8 mouse cellular contexts compared by ENCODE assay signal in genomic region chr6:47830104-47831078, GRCm38 (mm10). TPM values are rescaled to one million over a fixed set of nuclear protein-coding genes. Genes with fewer than 3 reads are reported as not detected.
A peak's percentile ranks its signal among the peaks of the same experiment; 100 is the strongest.
DNase-seq lines count a peak whose midpoint lies in the region; ATAC-seq and TF ChIP-seq lines count a peak whose summit lies in the region.

Gene Zfp786 (minus strand): TSS chr6:47830867.

- WGBS in cerebellum, adult 2 months = under 1% methylated on average over 64 of the region's 64 CpGs
- WGBS in lung, embryonic 15.5 days = 2% methylated on average over 64 of the region's 64 CpGs
- WGBS in olfactory bulb, adult 2 months = 2% methylated on average over 64 of the region's 64 CpGs

- peak within 1 kb of the TSS; percentile 91 for H3K9ac ChIP-seq in lung, embryonic 15.5 days

- peak within 1 kb of the TSS; percentile 66 for H3K4me2 ChIP-seq in lung, embryonic 15.5 days

- H3K36me3 ChIP-seq in G1E (replicated peaks) = peaks cover 2% of the 10 kb centered on the region
- H3K36me3 ChIP-seq in lung, embryonic 15.5 days = no peaks in the 10 kb centered on the region

- H3K27ac ChIP-seq in cerebellum, adult 2 months (ENCODE audit: insufficient read depth, low read length) = peak within 1 kb of the TSS; percentile 77
- H3K27ac ChIP-seq in lung, embryonic 15.5 days = peak within 1 kb of the TSS; percentile 70
- H3K27ac ChIP-seq in olfactory bulb, adult 2 months (ENCODE audit: insufficient read depth, low read depth, low read length) = peak within 1 kb of the TSS; percentile 34; the same call in 1 of the 2 replicates

- DNase-seq in G1E (ENCODE audit: low spot score) = peak; percentile 78
- peak; percentile 96 to 97 for DNase-seq in cerebellum, adult 2 months
- DNase-seq in forelimb bud, embryonic 11.5 days (ENCODE audit: low read depth, low spot score) = peak; percentile 90
- DNase-seq in layer of hippocampus, adult 9-10 months (ENCODE audit: low spot score) = peak; percentile 75
- peak; percentile 77 to 83 for DNase-seq in thymus, adult 18-20 months

- H3K9me3 ChIP-seq in G1E (replicated peaks) = no peaks in the 10 kb centered on the region
- no peaks in the 10 kb centered on the region for H3K9me3 ChIP-seq in lung, embryonic 15.5 days

- H3K4me3 ChIP-seq in G1E (ENCODE audit: low read depth, low read length) = peak within 1 kb of the TSS; percentile 85
- H3K4me3 ChIP-seq in cerebellum, adult 2 months (replicated peaks; ENCODE audit: insufficient read depth, low read depth, low read length) = peak within 1 kb of the TSS; percentile 95
- peak within 1 kb of the TSS; percentile 96 for H3K4me3 ChIP-seq in lung, embryonic 15.5 days
- H3K4me3 ChIP-seq in olfactory bulb, adult 2 months (ENCODE audit: insufficient read depth, low read depth, low read length) = peak within 1 kb of the TSS; percentile 78

- no peaks in the 10 kb centered on the region for H3K27me3 ChIP-seq in G1E (ENCODE audit: insufficient read depth, low read length)
- H3K27me3 ChIP-seq in cerebellum, adult 2 months (ENCODE audit: control insufficient read depth, insufficient read depth, low read length) = no peaks in the 10 kb centered on the region
- H3K27me3 ChIP-seq in lung, embryonic 15.5 days = no peaks in the 10 kb centered on the region

- peak; percentile 72; the same call in 1 of the 2 replicates for ATAC-seq in G1E (ENCODE audit: extremely low read depth, insufficient number of reproducible peaks, low FRiP score, poor library complexity, severe bottlenecking)
- peak; percentile 93 to 97 for ATAC-seq in hematopoietic stem cell, adult 5-6 weeks (replicated peaks in 1 of 2; ENCODE audit: insufficient read depth in 1 of 2, low FRiP score in 2 of 2, low TSS enrichment in 1 of 2, low read depth in 1 of 2, poor library complexity in 2 of 2, severe bottlenecking in 2 of 2)
- peak; percentile 89 for ATAC-seq in lung, embryonic 15.5 days (ENCODE audit: borderline replicate concordance, extremely low read depth, low FRiP score, low TSS enrichment)

- TF ChIP-seq CTCF in G1E (IDR thresholded peaks at IDR 0.05; ENCODE audit: low read depth, low read length) = peak; percentile 80
- TF ChIP-seq CTCF in cerebellum, adult 2 months (IDR thresholded peaks at IDR 0.05; ENCODE audit: borderline replicate concordance, insufficient read depth, low read depth, low read length) = peak; percentile 91
- peak; percentile 91 for TF ChIP-seq CTCF in olfactory bulb, adult 2 months (IDR thresholded peaks at IDR 0.05; ENCODE audit: insufficient read depth, low read depth, low read length)

- H3K4me1 ChIP-seq in G1E (ENCODE audit: insufficient read depth, low read depth, low read length) = peaks cover 24% of the 10 kb centered on the region
- no peaks in the 10 kb centered on the region; the same call in 1 of the 2 replicates for H3K4me1 ChIP-seq in cerebellum, adult 2 months (ENCODE audit: control insufficient read depth, insufficient read depth, low read length)
- peaks cover 5% of the 10 kb centered on the region; the same call in 1 of the 2 replicates for H3K4me1 ChIP-seq in lung, embryonic 15.5 days
- H3K4me1 ChIP-seq in olfactory bulb, adult 2 months (ENCODE audit: control insufficient read depth, insufficient read depth, low read length) = peaks cover 4% of the 10 kb centered on the region

- peak; percentile 50 for TF ChIP-seq POLR2A in cerebellum, adult 2 months (IDR thresholded peaks at IDR 0.05; ENCODE audit: borderline replicate concordance, insufficient read depth, low read length)
- peak; percentile 63 for TF ChIP-seq POLR2A in olfactory bulb, adult 2 months (IDR thresholded peaks at IDR 0.05; ENCODE audit: insufficient read depth, low read depth, low read length)

RNA-seq across cellular contexts. Expression of gene Zfp786, which starts in this region (rescaled TPM):
- total RNA-seq in G1E (2014; fragmentation: Nextera tagmentation) (2.7 and 9.3 TPM in 2 replicates), G1E (2017) (0.99 and 1.1 TPM in 2 replicates)
- polyA plus RNA-seq in G1E (2012) = 0.20 and 0.26 TPM in 2 replicates
- polyA plus RNA-seq in cerebellum, adult 2 months (2012; rRNA removed) = 2.9 and 3.0 TPM in 2 replicates
- total RNA-seq in hematopoietic stem cell, adult 5-6 weeks (2017) = 1.1 TPM in 2 replicates
- 3.5 and 3.6 TPM in 2 replicates for polyA plus RNA-seq in lung, embryonic 15.5 days (2015; fragmentation: Nextera tagmentation; extraction: Ambion mirVana)
- polyA plus RNA-seq in olfactory bulb, adult 2 months (2012; ENCODE audit: insufficient read depth, insufficient read length, low replicate concordance, missing spikeins) = not detected in 2 replicates

Comparison
In these comparisons a context has a peak if more than half of its experiments do, and no peak if none do; other contexts are left out.
1. Peak in every context shown above with its lines: DNase-seq, ATAC-seq, H3K4me3 ChIP-seq and H3K27ac ChIP-seq.